ENCODE assay signal across 15 mouse cellular contexts in genomic region chr7:53522195-53522917, GRCm38 (mm10).
"Had no signal": no experiment of that assay in that cellular context is flagged by ENCODE, and none has a peak within 500 bp of the region (broad histone marks: within the 10 kb centered on the region; RNA-seq: fewer than 3 reads in every experiment).

No protein-coding gene starts in this region.

- H3K27ac ChIP-seq: neural tube, embryonic 13.5 days; neural tube, embryonic 15.5 days; stomach, embryonic 15.5 days; stomach, postnatal 0 days had no signal

- DNase-seq: retina, postnatal 1 day; right cerebral cortex, adult 18-20 months; right cerebral cortex, postnatal 14 days; right cerebral cortex, postnatal 25 days; spleen, adult 18-20 months; thymus, adult 18-20 months; thymus, adult 2 months; thymus, postnatal 14 days; thymus, postnatal 25 days; thymus, postnatal 36 days; thymus, postnatal 4 days had no signal

- H3K4me1 ChIP-seq: neural tube, embryonic 13.5 days; neural tube, embryonic 15.5 days; stomach, embryonic 15.5 days had no signal

- H3K27me3 ChIP-seq: neural tube, embryonic 13.5 days; neural tube, embryonic 15.5 days; stomach, embryonic 15.5 days had no signal

- H3K4me3 ChIP-seq: neural tube, embryonic 13.5 days; neural tube, embryonic 15.5 days; stomach, embryonic 15.5 days had no signal

- H3K9ac ChIP-seq: neural tube, embryonic 13.5 days; neural tube, embryonic 15.5 days; stomach, embryonic 15.5 days had no signal

- H3K4me2 ChIP-seq: neural tube, embryonic 13.5 days; neural tube, embryonic 15.5 days; stomach, embryonic 15.5 days had no signal

- H3K36me3 ChIP-seq: neural tube, embryonic 13.5 days; neural tube, embryonic 15.5 days; stomach, embryonic 15.5 days had no signal

- H3K9me3 ChIP-seq: neural tube, embryonic 13.5 days; neural tube, embryonic 15.5 days; stomach, embryonic 15.5 days had no signal
